Mouse (Mus musculus): ENCODE data around the gene Bcl2l12.

DNA sequence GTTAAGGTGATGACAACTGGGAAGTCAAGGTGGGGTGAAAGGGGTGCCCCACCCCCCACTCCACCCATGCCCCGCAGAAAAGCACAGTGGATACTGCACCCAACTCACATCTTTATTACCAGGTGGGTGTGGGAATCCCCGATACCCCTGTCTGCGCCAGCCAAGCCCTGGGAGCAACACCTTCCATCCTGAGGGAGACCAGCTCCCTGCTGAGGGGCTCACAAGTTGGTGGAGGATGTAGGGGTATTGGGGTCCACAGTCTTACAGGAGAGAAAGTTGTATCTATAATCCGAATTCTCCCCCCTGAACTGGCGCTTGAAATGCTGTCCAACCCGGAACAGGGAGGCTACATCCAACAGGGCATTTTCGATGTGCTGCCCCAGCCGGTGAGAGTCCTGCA is 39.2 kb downstream of the Bcl2l12 start:
- TF ChIP-seq GATA1 (IDR thresholded peaks at IDR 0.05; ENCODE audit: borderline replicate concordance, low read length) (no peak), FLI1 (IDR thresholded peaks at IDR 0.05; ENCODE audit: low read length) (no peak)
